Mouse (Mus musculus): Measurements from ENCODE around the gene Lbhd1.

GRCm38 (mm10) chr19:8921741-8922140 is 38.2 kb downstream of the Lbhd1 start:
- TF ChIP-seq POLR2A (IDR thresholded peaks at IDR 0.05; ENCODE audit: low read depth, low read length), result no peak
- TF ChIP-seq CTCF (IDR thresholded peaks at IDR 0.05; ENCODE audit: borderline replicate concordance, insufficient read depth, low read length), result no peak

All from embryonic fibroblast, embryonic 13.5 days (primary cell).